Mouse (Mus musculus): ENCODE measurements around the gene Eml6.

GRCm38 (mm10) chr11:29761387-29761786, 264.4 kb downstream of the Eml6 start:
- TF ChIP-seq CTCF (IDR thresholded peaks at IDR 0.05; ENCODE audit: borderline replicate concordance, control insufficient read depth, extremely low read depth, insufficient read depth, low read length, poor library complexity), result no peak
- TF ChIP-seq POLR2A (IDR thresholded peaks at IDR 0.05; ENCODE audit: control insufficient read depth, extremely low read depth, insufficient read depth, low read length, poor library complexity), result no peak
